Mouse (Mus musculus) right cerebral cortex, adult 18-20 months (tissue): ENCODE results near the gene Gm6902.
"Not testable (repeated sequence)": the region's sequence is repeated elsewhere in the genome, so short reads cannot be mapped to it uniquely, and the experiment has no call there.

Experiments
- DNase-seq: peaks from one replicate; pipeline ENCODE4 v3.0.0; 2022; ENCODE audit warnings: mixed read lengths

Gm6902 gene

GRCm38 (mm10) chr7:23278800-23279199, at the start of gene Gm6902:
Gene Gm6902, minus strand, starts transcription at chr7:23278900.
- DNase-seq = not testable (repeated sequence)

GRCm38 (mm10) chr7:23300892-23301291, 22.2 kb upstream of the Gm6902 start, which contains the start of gene Nlrp4e:
Gene Nlrp4e, plus strand, starts transcription at chr7:23301192.
- not testable (repeated sequence) for DNase-seq

- DNase-seq = not testable (repeated sequence)
Measured at GRCm38 (mm10) chr7:23251582-23251981, 27.1 kb downstream of the Gm6902 start, which contains the start of gene Vmn1r166. Gene Vmn1r166, minus strand, starts transcription at chr7:23251682.
